Mouse (Mus musculus) CH12.LX (cell line): ENCODE results near the gene Grb2. TPM values are rescaled to one million over a fixed set of nuclear protein-coding genes. Genes with fewer than 3 reads are reported as not detected.

Experiments
- DNase-seq: peaks from one replicate; pipeline ENCODE4 v3.0.0-alpha.2; 2013; ENCODE audit errors: extremely low read depth
- H3K27ac ChIP-seq: 2 replicates; pipeline ENCODE4 v1.5.1; 2012; ENCODE audit warnings: low read depth, mild to moderate bottlenecking, control low read depth, moderate library complexity; ENCODE audit not compliant: insufficient read depth
- H3K27me3 ChIP-seq: replicated peaks from 2 replicates; pipeline ENCODE3; 2012; ENCODE audit warnings: inconsistent platforms
- H3K36me3 ChIP-seq, 2 experiments: replicated peaks in 1 of 2; 2 replicates each; pipeline versions ENCODE3 to v1.6.1; 2012; ENCODE audit warnings: inconsistent platforms in 1 of 2, low read length in 1 of 2, mild to moderate bottlenecking in 1 of 2, mixed read lengths in 1 of 2, moderate library complexity in 1 of 2; ENCODE audit not compliant: control insufficient read depth in 1 of 2, insufficient read depth in 1 of 2
- H3K4me1 ChIP-seq, 2 experiments: 2 replicates each; pipeline ENCODE4 v1.6.1; 2012; ENCODE audit warnings: inconsistent platforms in 1 of 2, moderate library complexity in 1 of 2; ENCODE audit not compliant: insufficient read depth in 2 of 2, control insufficient read depth in 1 of 2
- H3K4me2 ChIP-seq: 2 replicates; pipeline ENCODE4 v1.6.1; 2012; ENCODE audit warnings: low read depth, mild to moderate bottlenecking, control low read depth; ENCODE audit not compliant: poor library complexity, insufficient read depth, severe bottlenecking
- H3K4me3 ChIP-seq, 3 experiments: fragments of 150-350 bp in 1 of 3; sonication (generic) in 1 of 3; replicated peaks in 1 of 3; 2 replicates each; pipeline versions ENCODE3 to v1.5.1; 2011 to 2012; ENCODE audit warnings: low read depth in 2 of 3, low read length in 2 of 3, mild to moderate bottlenecking in 2 of 3, moderate library complexity in 2 of 3, control low read depth in 1 of 3, improper control_type of control experiment in 1 of 3, inconsistent platforms in 1 of 3, mixed read lengths in 1 of 3; ENCODE audit not compliant: poor library complexity in 1 of 3
- H3K79me2 ChIP-seq: replicated peaks from 2 replicates; pipeline ENCODE4 v1.6.1; 2012; ENCODE audit warnings: mild to moderate bottlenecking, moderate library complexity; ENCODE audit not compliant: control insufficient read depth, poor library complexity, insufficient read depth, severe bottlenecking; ENCODE audit errors: extremely low read depth
- H3K9ac ChIP-seq: 2 replicates; pipeline ENCODE4 v1.6.1; 2012; ENCODE audit warnings: low read depth, mild to moderate bottlenecking, control low read depth, moderate library complexity; ENCODE audit not compliant: insufficient read depth
- H3K9me3 ChIP-seq: replicated peaks from 2 replicates; pipeline ENCODE3; 2012; ENCODE audit warnings: low read length, inconsistent platforms, mixed read lengths
- BHLHE40 ChIP-seq: IDR thresholded peaks from 2 replicates; pipeline ENCODE4 v1.6.1; 2011; ENCODE audit warnings: mild to moderate bottlenecking, low read depth, low read length, improper control_type of control experiment
- CHD1 ChIP-seq: IDR thresholded peaks from 2 replicates; pipeline ENCODE4 v1.6.1; 2012; ENCODE audit warnings: low read depth, low read length, improper control_type of control experiment, inconsistent platforms
- CTCF ChIP-seq, 2 experiments: IDR thresholded peaks in 1 of 2; conservative IDR thresholded peaks in 1 of 2; 2 replicates each; pipeline ENCODE4 v1.5.1; 2011 to 2012; ENCODE audit warnings: low read depth in 2 of 2, low read length in 2 of 2, improper control_type of control experiment in 1 of 2, inconsistent platforms in 1 of 2, mild to moderate bottlenecking in 1 of 2, moderate library complexity in 1 of 2
- E2F4 ChIP-seq: IDR thresholded peaks from 2 replicates; pipeline ENCODE4 v1.6.1; 2011; ENCODE audit warnings: low read depth, low read length, improper control_type of control experiment; ENCODE audit not compliant: insufficient replicate concordance
- ELF1 ChIP-seq: IDR thresholded peaks from 2 replicates; pipeline ENCODE4 v1.6.1; 2014; ENCODE audit warnings: low read depth, mild to moderate bottlenecking, inconsistent platforms, low read length, improper control_type of control experiment
- EP300 ChIP-seq: IDR thresholded peaks from 2 replicates; pipeline ENCODE4 v1.6.1; 2011; ENCODE audit warnings: low read length, improper control_type of control experiment
- ETS1 ChIP-seq: conservative IDR thresholded peaks from 2 replicates; pipeline ENCODE4 v1.6.1; 2012; ENCODE audit warnings: low read depth, mild to moderate bottlenecking, inconsistent platforms, low read length, improper control_type of control experiment, moderate library complexity
- GABPA ChIP-seq: IDR thresholded peaks from 2 replicates; pipeline ENCODE4 v1.6.1; 2012; ENCODE audit warnings: low read depth, low read length, improper control_type of control experiment, inconsistent platforms; ENCODE audit not compliant: insufficient replicate concordance
- HCFC1 ChIP-seq: IDR thresholded peaks from 2 replicates; pipeline ENCODE4 v1.6.1; 2012; ENCODE audit warnings: low read depth, mild to moderate bottlenecking, inconsistent platforms, low read length, improper control_type of control experiment
- IRF4 ChIP-seq: IDR thresholded peaks from 2 replicates; pipeline ENCODE4 v1.6.1; 2014; ENCODE audit warnings: low read depth, mild to moderate bottlenecking, inconsistent platforms, low read length, improper control_type of control experiment
- JUN ChIP-seq: IDR thresholded peaks from 2 replicates; pipeline ENCODE4 v1.6.1; 2011; ENCODE audit warnings: low read depth, mild to moderate bottlenecking, low read length, improper control_type of control experiment, moderate library complexity; ENCODE audit not compliant: insufficient read depth
- JUND ChIP-seq: conservative IDR thresholded peaks from 2 replicates; pipeline ENCODE4 v1.6.1; 2011; ENCODE audit warnings: low read depth, low read length, improper control_type of control experiment
- MAFK ChIP-seq: IDR thresholded peaks from 2 replicates; pipeline ENCODE4 v1.6.1; 2011; ENCODE audit warnings: low read length, improper control_type of control experiment; ENCODE audit not compliant: insufficient replicate concordance
- MAX ChIP-seq: IDR thresholded peaks from 2 replicates; pipeline ENCODE4 v1.6.1; 2011; ENCODE audit warnings: low read length, improper control_type of control experiment
- MAZ ChIP-seq: IDR thresholded peaks from 2 replicates; pipeline ENCODE4 v1.6.1; 2012; ENCODE audit warnings: low read depth, mild to moderate bottlenecking, inconsistent platforms, low read length, improper control_type of control experiment, moderate library complexity
- MEF2A ChIP-seq: IDR thresholded peaks from 2 replicates; pipeline ENCODE4 v1.6.1; 2014; ENCODE audit warnings: low read depth, mild to moderate bottlenecking, inconsistent platforms, low read length, improper control_type of control experiment, borderline replicate concordance
- MXI1 ChIP-seq: IDR thresholded peaks from 2 replicates; pipeline ENCODE4 v1.6.1; 2011; ENCODE audit warnings: mild to moderate bottlenecking, low read depth, low read length, improper control_type of control experiment
- MYC ChIP-seq: IDR thresholded peaks from 2 replicates; pipeline ENCODE4 v1.6.1; 2011; ENCODE audit warnings: low read depth, mild to moderate bottlenecking, improper control_type of control experiment, low read length
- NELFE ChIP-seq: IDR thresholded peaks from 2 replicates; pipeline ENCODE4 v1.6.1; 2011; ENCODE audit warnings: low read depth, low read length, improper control_type of control experiment
- NRF1 ChIP-seq: IDR thresholded peaks from 2 replicates; pipeline ENCODE4 v1.6.1; 2014; ENCODE audit warnings: low read depth, mild to moderate bottlenecking, inconsistent platforms, low read length, improper control_type of control experiment, moderate library complexity
- PAX5 ChIP-seq: IDR thresholded peaks from 2 replicates; pipeline ENCODE4 v1.6.1; 2012; ENCODE audit warnings: low read length, inconsistent platforms, mixed read lengths
- POLR2A ChIP-seq: IDR thresholded peaks from 2 replicates; pipeline ENCODE4 v1.6.1; 2011; ENCODE audit warnings: low read depth, mild to moderate bottlenecking, improper control_type of control experiment, low read length
- POLR2AphosphoS2 ChIP-seq: IDR thresholded peaks from 2 replicates; pipeline ENCODE4 v1.6.1; 2011; ENCODE audit warnings: low read depth, low read length, improper control_type of control experiment
- RAD21 ChIP-seq: IDR thresholded peaks from 2 replicates; pipeline ENCODE4 v1.6.1; 2011; ENCODE audit warnings: low read depth, mild to moderate bottlenecking, low read length, improper control_type of control experiment, moderate library complexity
- RCOR1 ChIP-seq: conservative IDR thresholded peaks from 2 replicates; pipeline ENCODE4 v1.6.1; 2012; ENCODE audit warnings: low read depth, mild to moderate bottlenecking, inconsistent platforms, low read length, improper control_type of control experiment
- SIN3A ChIP-seq: IDR thresholded peaks from 2 replicates; pipeline ENCODE4 v1.6.1; 2012; ENCODE audit warnings: low read length, improper control_type of control experiment, inconsistent platforms
- SMC3 ChIP-seq: IDR thresholded peaks from 2 replicates; pipeline ENCODE4 v1.6.1; 2011; ENCODE audit warnings: low read depth, low read length, improper control_type of control experiment
- TBP ChIP-seq: conservative IDR thresholded peaks from 2 replicates; pipeline ENCODE4 v1.6.1; 2011; ENCODE audit warnings: low read depth, low read length, improper control_type of control experiment
- TCF12 ChIP-seq: IDR thresholded peaks from 2 replicates; pipeline ENCODE4 v1.6.1; 2014; ENCODE audit warnings: low read depth, mild to moderate bottlenecking, inconsistent platforms, low read length, improper control_type of control experiment
- UBTF ChIP-seq: IDR thresholded peaks from 2 replicates; pipeline ENCODE4 v1.6.1; 2012; ENCODE audit warnings: low read depth, mild to moderate bottlenecking, inconsistent platforms, low read length, improper control_type of control experiment, moderate library complexity
- USF1 ChIP-seq: IDR thresholded peaks from 2 replicates; pipeline ENCODE4 v1.6.1; 2014; ENCODE audit warnings: low read depth, mild to moderate bottlenecking, inconsistent platforms, low read length, improper control_type of control experiment
- USF2 ChIP-seq: conservative IDR thresholded peaks from 2 replicates; pipeline ENCODE4 v1.6.1; 2011; ENCODE audit warnings: low read depth, low read length, improper control_type of control experiment
- ZC3H11A ChIP-seq: IDR thresholded peaks from 2 replicates; pipeline ENCODE4 v1.6.1; 2012; ENCODE audit warnings: low read depth, mild to moderate bottlenecking, inconsistent platforms, low read length, improper control_type of control experiment
- ZKSCAN1 ChIP-seq: IDR thresholded peaks from 2 replicates; pipeline ENCODE4 v1.6.1; 2012; ENCODE audit warnings: low read depth, inconsistent platforms, low read length, improper control_type of control experiment, borderline replicate concordance
- ZMIZ1 ChIP-seq: IDR thresholded peaks from 2 replicates; pipeline ENCODE4 v1.6.1; 2012; ENCODE audit warnings: low read depth, mild to moderate bottlenecking, inconsistent platforms, low read length, improper control_type of control experiment
- ZNF384 ChIP-seq: IDR thresholded peaks from 2 replicates; pipeline ENCODE4 v1.6.1; 2012; ENCODE audit warnings: low read depth, low read length, improper control_type of control experiment, inconsistent platforms
- dilution Hi-C: fragments of 300-500 bp; cut with MboI; formaldehyde crosslinking; loops from 2 replicates; pipeline ENCODE4 v1.14.3; 2020; ENCODE audit warnings: low sequenced_read_pairs; ENCODE audit not compliant: extremely low pct_unique_long_range_greater_than_20kb, extremely low pct_ligation_motif_present
- in situ Hi-C: fragments of 300-500 bp; cut with MboI; formaldehyde crosslinking; loops from 3 replicates; pipeline ENCODE4 v1.14.3; 2019; ENCODE audit warnings: low sequenced_read_pairs, low pct_ligation_motif_present, low pct_unique_long_range_greater_than_20kb, mixed read lengths
- polyA plus RNA-seq: library from polyadenylated mRNA; unstranded; fragments of >175 nt; gene quantifications from 2 replicates; pipeline ENCODE4 v1.2.1, GENCODE M21; 2012; ENCODE audit warnings: low read depth; ENCODE audit not compliant: insufficient read length
- total RNA-seq, 2 experiments: library from RNA; depleted of rRNA; stranded (reverse); fragments of 300-350 nt in 1 of 2; fragments of >200 nt in 1 of 2; gene quantifications; 2 replicates each; pipeline ENCODE4 v1.2.3; 2012 to 2014

The Grb2 gene
- total and polyA plus RNA-seq, 3 experiments, result 63.6 to 241 (median 117) TPM

- no peak overlapping the region for H3K9ac ChIP-seq
- H3K36me3 ChIP-seq, result no peaks in the 10 kb centered on the region
- peak overlapping the region; percentile 80 for H3K27ac ChIP-seq
- H3K4me3 ChIP-seq, result no peak overlapping the region
- dilution Hi-C loops, result no loop called here
- H3K79me2 ChIP-seq, result no peaks in the 10 kb centered on the region; the same call in none of the 2 replicates
- peaks cover 2% of the 10 kb centered on the region for H3K9me3 ChIP-seq
- H3K27me3 ChIP-seq, result no peaks in the 10 kb centered on the region
- no peak overlapping the region for H3K4me2 ChIP-seq
- TF ChIP-seq SIN3A, result 0 out of 2 replicates have a peak, but pooled peaks have one; percentile 19
- TF ChIP-seq ZMIZ1, result no peak
- TF ChIP-seq MAFK, result no peak
- TF ChIP-seq NELFE, result no peak
- TF ChIP-seq USF1, result no peak
- TF ChIP-seq POLR2AphosphoS2, result no peak
- peak; percentile 18; the same call in 1 of the 2 replicates for TF ChIP-seq ZC3H11A
- 0 out of 2 replicates have a peak, but pooled peaks have one; percentile 75 for TF ChIP-seq CHD1
- TF ChIP-seq GABPA, result no peak
- TF ChIP-seq USF2, result no peak
- no peak for TF ChIP-seq HCFC1
- peak; percentile 17 for TF ChIP-seq EP300
- TF ChIP-seq MAZ, result peak; percentile 98
- 0 out of 2 replicates have a peak, but pooled peaks have one; percentile 6 for TF ChIP-seq ELF1
- peak; percentile 98 for TF ChIP-seq MYC
- TF ChIP-seq ZKSCAN1, result no peak
- TF ChIP-seq MAX, result peak; percentile 80
- TF ChIP-seq MXI1, result peak; percentile 35; the same call in 1 of the 2 replicates
- TF ChIP-seq TCF12, result no peak; the same call in 1 of the 2 replicates
- no peak for TF ChIP-seq E2F4
- peak; percentile 23 to 80; a peak in 2 of 4 replicates for TF ChIP-seq CTCF (conservative IDR thresholded peaks at IDR 0.05 in 1 of 2, IDR thresholded peaks at IDR 0.05 in 1 of 2; ENCODE audit: low read depth in 2 of 2, low read length in 2 of 2)
- peak; percentile 69 for TF ChIP-seq RAD21
- no peak for TF ChIP-seq MEF2A
- TF ChIP-seq NRF1, result no peak
- TF ChIP-seq ZNF384, result peak; percentile 49; the same call in 1 of the 2 replicates
- TF ChIP-seq TBP, result 0 out of 2 replicates have a peak, but pooled peaks have one; percentile 29
- TF ChIP-seq SMC3, result peak; percentile 73
- TF ChIP-seq IRF4, result no peak; the same call in none of the 2 replicates
- TF ChIP-seq PAX5, result no peak
- TF ChIP-seq BHLHE40, result no peak
- TF ChIP-seq RCOR1, result no peak
- no peak for TF ChIP-seq JUND
- no peak for TF ChIP-seq JUN
- TF ChIP-seq POLR2A, result peak; percentile 49
- no peak for TF ChIP-seq UBTF
- peak; percentile 53 for TF ChIP-seq ETS1
- DNase-seq, result peak; percentile 94
- in situ Hi-C loops, result loop anchor here (5.0 to 10.0 kb wide), 3 partner anchors 94 to 363 kb away; partner anchors contain the start of genes Caskin2 and Tsen54
- peaks cover 14 to 60% of the 10 kb centered on the region in 2 experiments for H3K4me1 ChIP-seq
Observed at GRCm38 (mm10) chr11:115717660-115718390, 9.4 kb upstream of the Grb2 start.
